Mouse (Mus musculus): ENCODE results near the gene Zfp759.
"Not testable (repeated sequence)": the region's sequence is repeated elsewhere in the genome, so short reads cannot be mapped to it uniquely, and the experiment has no call there.

GRCm38 (mm10) chr13:67172991-67173722, 51.7 kb downstream of the Zfp759 start, which contains the start of gene Rsl1:
- TF ChIP-seq MAZ (IDR thresholded peaks at IDR 0.05; ENCODE audit: low read depth, low read length); GABPA (IDR thresholded peaks at IDR 0.05; ENCODE audit: insufficient replicate concordance, low read depth, low read length); CTCF (conservative IDR thresholded peaks at IDR 0.05 in 1 of 2, IDR thresholded peaks at IDR 0.05 in 1 of 2; ENCODE audit: low read depth in 2 of 2, low read length in 2 of 2); ZNF384 (IDR thresholded peaks at IDR 0.05; ENCODE audit: low read depth, low read length); RCOR1 (conservative IDR thresholded peaks at IDR 0.05; ENCODE audit: low read depth, low read length); UBTF (IDR thresholded peaks at IDR 0.05; ENCODE audit: low read depth, low read length); ZKSCAN1 (IDR thresholded peaks at IDR 0.05; ENCODE audit: borderline replicate concordance, low read depth, low read length); RAD21 (IDR thresholded peaks at IDR 0.05; ENCODE audit: low read depth, low read length); NRF1 (IDR thresholded peaks at IDR 0.05; ENCODE audit: low read depth, low read length): not testable (repeated sequence)
- peak; percentile 51; the same call in 1 of the 2 replicates for TF ChIP-seq BHLHE40 (IDR thresholded peaks at IDR 0.05; ENCODE audit: low read depth, low read length)
- TF ChIP-seq POLR2A (IDR thresholded peaks at IDR 0.05; ENCODE audit: low read depth, low read length): peak; percentile 86
- peak; percentile 94 for TF ChIP-seq HCFC1 (IDR thresholded peaks at IDR 0.05; ENCODE audit: low read depth, low read length)
- peak; percentile 74 for TF ChIP-seq NELFE (IDR thresholded peaks at IDR 0.05; ENCODE audit: low read depth, low read length)
- TF ChIP-seq TCF12 (IDR thresholded peaks at IDR 0.05; ENCODE audit: low read depth, low read length): peak; percentile 76
